Mouse (Mus musculus) intestine, postnatal 0 days (tissue): Measurements from ENCODE around the gene Il22. TPM values are rescaled to one million over a fixed set of nuclear protein-coding genes. Genes with fewer than 3 reads are reported as not detected.
"Not testable (repeated sequence)": the region's sequence is repeated elsewhere in the genome, so short reads cannot be mapped to it uniquely, and the experiment has no call there.

Source experiments
- ATAC-seq: fragments of 200-750 bp; cut with Nextera tagmentation; 2 replicates; pipeline ENCODE4 v1.8.0; 2017; ENCODE audit warnings: mild to moderate bottlenecking, moderate TSS enrichment, moderate library complexity
- H3K27ac ChIP-seq: fragments of 300-500 bp; sonication (generic); 2 replicates; pipeline ENCODE4 v1.5.1; 2014; ENCODE audit warnings: mild to moderate bottlenecking, low read depth, low read length, moderate library complexity
- H3K27me3 ChIP-seq: fragments of 300-500 bp; sonication (generic); replicated peaks from 2 replicates; pipeline ENCODE4 v1.6.1; 2014; ENCODE audit warnings: low read length, mixed read lengths; ENCODE audit not compliant: control insufficient read depth, insufficient read depth
- H3K36me3 ChIP-seq: fragments of 300-500 bp; sonication (generic); 2 replicates; pipeline ENCODE4 v1.6.1; 2014; ENCODE audit warnings: mild to moderate bottlenecking, moderate library complexity; ENCODE audit not compliant: control insufficient read depth, insufficient read depth
- H3K4me1 ChIP-seq: fragments of 300-500 bp; sonication (generic); replicated peaks from 2 replicates; pipeline ENCODE4 v1.6.1; 2014; ENCODE audit warnings: antibody characterized with exemption, low read length, mixed read lengths; ENCODE audit not compliant: control insufficient read depth, insufficient read depth
- H3K4me2 ChIP-seq: fragments of 300-500 bp; sonication (generic); replicated peaks from 2 replicates; pipeline ENCODE4 v1.6.1; 2014; ENCODE audit warnings: low read depth, mild to moderate bottlenecking, moderate library complexity
- H3K4me3 ChIP-seq: fragments of 300-500 bp; sonication (generic); 2 replicates; pipeline ENCODE4 v1.5.1; 2014; ENCODE audit warnings: low read depth, low read length
- H3K9ac ChIP-seq: fragments of 300-500 bp; sonication (generic); 2 replicates; pipeline ENCODE4 v1.6.1; 2014; ENCODE audit warnings: mild to moderate bottlenecking, low read depth, low read length
- H3K9me3 ChIP-seq: fragments of 300-500 bp; sonication (generic); 2 replicates; pipeline ENCODE4 v1.6.1; 2016; ENCODE audit warnings: mixed run types; ENCODE audit not compliant: control insufficient read depth
- CTCF ChIP-seq: sonication (generic); IDR thresholded peaks from 2 replicates; pipeline ENCODE4 v1.5.1; 2016; ENCODE audit warnings: low read depth, mild to moderate bottlenecking, control low read depth, antibody characterized with exemption, moderate library complexity
- WGBS: fragments of 180-500 bp; shearing (Covaris S2); extraction: QIAGEN DNeasy Blood & Tissue Kit; methylation state at CpG from one replicate; pipeline ENCODE4 v1.1.7; 2014; 5-methylcytosine and 5-hydroxymethylcytosine counted together
- polyA plus RNA-seq: library from polyadenylated mRNA; unstranded; fragments of >200 nt; fragmentation: Nextera tagmentation; extraction: Ambion mirVana; gene quantifications from 2 replicates; pipeline ENCODE4 v1.2.1, GENCODE M21; 2015

The Il22 gene
- polyA plus RNA-seq, 1 experiment from 2014 or later, result not detected

DNA sequence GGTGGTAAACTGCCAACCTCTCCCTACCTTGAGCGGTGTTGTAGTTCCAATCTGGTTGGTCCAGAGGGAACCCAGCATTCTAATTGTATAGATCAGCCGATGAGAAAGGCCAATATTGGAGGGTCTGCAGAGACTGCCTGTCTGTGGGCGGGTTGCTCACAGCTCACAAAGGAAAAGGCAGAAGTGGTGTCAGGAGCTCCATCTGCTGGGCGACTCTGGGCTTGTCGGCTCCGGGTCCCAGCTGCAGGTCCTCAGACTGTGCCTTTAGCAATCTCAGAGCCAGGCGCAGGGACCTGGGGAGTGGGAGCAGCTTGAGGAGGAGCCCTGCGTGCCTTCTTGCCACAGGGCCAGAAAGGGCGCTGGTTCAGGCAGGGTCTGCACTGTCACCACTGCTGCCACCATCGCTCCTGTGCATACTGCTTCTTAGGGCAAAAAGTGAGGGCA, 46.1 kb downstream of the Il22 start:
- no peaks in the 10 kb centered on the region for H3K27me3 ChIP-seq
- no peak for ATAC-seq
- TF ChIP-seq CTCF, result peak; percentile 64
- H3K36me3 ChIP-seq, result no peaks in the 10 kb centered on the region
- no peak overlapping the region for H3K4me3 ChIP-seq
- 37% methylated on average over 10 of the region's 10 CpGs for WGBS
- no peaks in the 10 kb centered on the region for H3K9me3 ChIP-seq
- H3K27ac ChIP-seq, result no peak overlapping the region
- no peak overlapping the region for H3K9ac ChIP-seq
- no peaks in the 10 kb centered on the region for H3K4me1 ChIP-seq
- no peak overlapping the region for H3K4me2 ChIP-seq

DNA sequence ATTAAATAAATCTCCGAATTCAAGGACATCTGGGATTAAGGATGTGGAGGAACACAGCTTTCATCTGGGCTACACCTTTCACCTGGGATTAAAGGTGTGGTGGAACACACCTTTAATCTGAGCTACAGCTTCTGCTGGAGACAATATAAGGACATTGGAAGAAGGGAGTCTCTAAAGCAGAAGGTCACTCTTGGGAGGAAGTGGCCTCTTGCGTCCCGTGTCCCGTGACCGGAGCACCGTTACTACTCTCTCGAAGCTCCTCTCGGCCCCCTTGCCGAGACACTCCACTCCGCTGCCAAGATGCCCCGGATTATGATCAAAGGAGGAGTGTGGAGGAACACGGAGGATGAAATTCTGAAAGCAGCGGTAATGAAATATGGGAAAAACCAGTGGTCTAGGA, 53.6 kb downstream of the Il22 start, which contains the start of gene Gm32802:
Gene Gm32802 (plus strand): TSS at position 301 of the 400 bp plus-strand sequence.
- not testable (repeated sequence) for H3K36me3 ChIP-seq, H3K9ac ChIP-seq, ATAC-seq, H3K4me2 ChIP-seq, H3K27me3 ChIP-seq, H3K27ac ChIP-seq, H3K4me3 ChIP-seq, H3K4me1 ChIP-seq, H3K9me3 ChIP-seq
- no CpG with 5 or more reads among the region's 13 CpGs for WGBS

Other genes with a start within 250 kb of the Il22 start
- gene Mdm1, start 63.1 kb upstream of the Il22 start, polyA plus RNA-seq, result 3.9 and 4.4 TPM in 2 replicates
- not detected in 2 replicates for gene Gm32717, start 35.8 kb downstream of the Il22 start, polyA plus RNA-seq
- gene Gm32802, start 53.7 kb downstream of the Il22 start, polyA plus RNA-seq, result not detected in 2 replicates
- gene Iltifb, start 90.1 kb downstream of the Il22 start, polyA plus RNA-seq, result not detected in 2 replicates
- gene Gm9040, start 122.0 kb downstream of the Il22 start, polyA plus RNA-seq, result not detected in 2 replicates
- gene Gm9044, start 127.5 kb downstream of the Il22 start, polyA plus RNA-seq, result not detected in 2 replicates
- gene Gm9045, start 132.9 kb downstream of the Il22 start, polyA plus RNA-seq, result 0.09 TPM in 1 of 2 replicates, not detected in the other
- not detected in 2 replicates for gene Gm9046, start 138.3 kb downstream of the Il22 start, polyA plus RNA-seq
- gene Gm9048, start 143.7 kb downstream of the Il22 start, polyA plus RNA-seq, result not detected in 2 replicates
- 0.09 TPM in 1 of 2 replicates, not detected in the other for gene Gm9049, start 149.2 kb downstream of the Il22 start, polyA plus RNA-seq
- gene Ifng, start 236.1 kb downstream of the Il22 start, polyA plus RNA-seq, result not detected in 2 replicates